Mouse (Mus musculus) liver, adult 2 months (tissue): ENCODE measurements around the gene Prpf18. TPM values are rescaled to one million over a fixed set of nuclear protein-coding genes. Genes with fewer than 3 reads are reported as not detected.

Experiments used
- DNase-seq: peaks from one replicate; pipeline ENCODE4 v3.0.0-alpha.2; 2011; ENCODE audit warnings: low read depth, low spot score; ENCODE audit errors: extremely low read depth
- H3K27ac ChIP-seq: fragments of 200-500 bp; replicated peaks from 2 replicates; pipeline ENCODE4 v1.5.1; 2012; ENCODE audit warnings: low read depth, mild to moderate bottlenecking, control low read depth, inconsistent platforms, low read length; ENCODE audit not compliant: insufficient read depth
- H3K27me3 ChIP-seq: fragments of 200-500 bp; 2 replicates; pipeline ENCODE4 v1.6.1; 2012; ENCODE audit warnings: mild to moderate bottlenecking, moderate library complexity, low read length, inconsistent platforms; ENCODE audit not compliant: control insufficient read depth, insufficient read depth
- H3K36me3 ChIP-seq: fragments of 200-500 bp; 2 replicates; pipeline ENCODE4 v1.6.1; 2012; ENCODE audit warnings: low read length, inconsistent platforms; ENCODE audit not compliant: control insufficient read depth, insufficient read depth
- H3K4me1 ChIP-seq: fragments of 200-500 bp; 2 replicates; pipeline ENCODE4 v1.6.1; 2011; ENCODE audit warnings: low read length; ENCODE audit not compliant: control insufficient read depth, insufficient read depth
- H3K4me3 ChIP-seq: fragments of 200-500 bp; 2 replicates; pipeline ENCODE4 v1.5.1; 2011; ENCODE audit warnings: low read depth, mild to moderate bottlenecking, control low read depth, low read length, moderate library complexity; ENCODE audit not compliant: insufficient read depth
- H3K79me2 ChIP-seq: fragments of 200-500 bp; 2 replicates; pipeline ENCODE4 v1.6.1; 2012; ENCODE audit warnings: inconsistent platforms, mild to moderate bottlenecking, low read length, moderate library complexity; ENCODE audit not compliant: control insufficient read depth, insufficient read depth
- H3K9ac ChIP-seq: fragments of 200-500 bp; 2 replicates; pipeline ENCODE4 v1.6.1; 2012; ENCODE audit warnings: low read depth, mild to moderate bottlenecking, control low read depth, inconsistent platforms, low read length
- CTCF ChIP-seq: fragments of 200-500 bp; IDR thresholded peaks from 2 replicates; pipeline ENCODE4 v1.5.1; 2011; ENCODE audit warnings: low read depth, low read length, control low read depth
- POLR2A ChIP-seq: fragments of 200-500 bp; IDR thresholded peaks from 2 replicates; pipeline ENCODE4 v1.6.1; 2011; ENCODE audit warnings: low read length, control low read depth; ENCODE audit not compliant: insufficient read depth; ENCODE audit errors: extremely low read depth
- WGBS: fragments of 180-500 bp; shearing (Covaris S2); methylation state at CpG from one replicate; pipeline ENCODE4 v1.1.7; 2018; 5-methylcytosine and 5-hydroxymethylcytosine counted together
- polyA plus RNA-seq: library from polyadenylated mRNA; depleted of rRNA; stranded (reverse); fragments of >200 nt; gene quantifications from 2 replicates; pipeline ENCODE4 v1.2.3, GENCODE M21; 2012
- total RNA-seq: library from RNA; depleted of rRNA; stranded (reverse); fragments of >200 nt; gene quantifications from 2 replicates; pipeline ENCODE4 v1.2.3, GENCODE M21; 2014

The Prpf18 gene
- total and polyA plus RNA-seq, 2 experiments = 7.8 to 40.9 TPM

DNA sequence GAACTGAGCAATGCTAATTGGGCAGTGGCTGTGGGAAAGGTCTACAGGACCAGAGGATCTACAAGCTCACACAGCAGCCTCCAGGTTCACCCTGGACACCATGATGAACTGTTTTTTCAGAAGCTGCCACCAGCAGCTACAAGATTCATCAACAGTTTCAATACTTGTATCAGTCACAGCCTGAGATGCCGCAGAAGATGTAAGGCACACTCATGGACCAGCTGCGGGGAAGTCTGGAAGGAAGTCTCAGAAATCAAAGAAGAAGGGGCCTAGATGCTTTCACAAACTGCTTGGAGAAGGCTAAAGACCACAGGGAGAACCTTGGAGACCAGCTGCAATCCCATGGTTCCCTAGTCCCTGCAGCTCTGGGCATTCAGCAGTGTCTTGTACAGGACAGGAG is 2.3 kb downstream of the Prpf18 start:
- Histone ChIP-seq H3K27ac (peak overlapping the region; percentile 1), H3K4me3 (no peak overlapping the region), H3K4me1 (peaks cover 18% of the 10 kb centered on the region), H3K9ac (no peak overlapping the region), H3K36me3 (peaks cover 12% of the 10 kb centered on the region; the same call in 1 of the 2 replicates), H3K27me3 (no peaks in the 10 kb centered on the region), H3K79me2 (peaks cover 24% of the 10 kb centered on the region; the same call in 1 of the 2 replicates)
- TF ChIP-seq POLR2A (no peak), CTCF (no peak)
- DNase-seq = no peak
- 93% methylated on average over 2 of the region's 2 CpGs for WGBS

GRCm38 (mm10) chr2:4648094-4648493 is 3.8 kb downstream of the Prpf18 start:
- no peak for TF ChIP-seq POLR2A
- TF ChIP-seq CTCF = no peak
- peaks cover 19% of the 10 kb centered on the region for H3K36me3 ChIP-seq
- peaks cover 18% of the 10 kb centered on the region for H3K4me1 ChIP-seq
- no peak overlapping the region for H3K27ac ChIP-seq
- H3K9ac ChIP-seq = no peak overlapping the region
- no peaks in the 10 kb centered on the region for H3K27me3 ChIP-seq
- H3K4me3 ChIP-seq = no peak overlapping the region
- WGBS = 30% methylated on average over 4 of the region's 4 CpGs
- H3K79me2 ChIP-seq = peaks cover 24% of the 10 kb centered on the region; the same call in 1 of the 2 replicates
- DNase-seq = peak; percentile 51

DNA sequence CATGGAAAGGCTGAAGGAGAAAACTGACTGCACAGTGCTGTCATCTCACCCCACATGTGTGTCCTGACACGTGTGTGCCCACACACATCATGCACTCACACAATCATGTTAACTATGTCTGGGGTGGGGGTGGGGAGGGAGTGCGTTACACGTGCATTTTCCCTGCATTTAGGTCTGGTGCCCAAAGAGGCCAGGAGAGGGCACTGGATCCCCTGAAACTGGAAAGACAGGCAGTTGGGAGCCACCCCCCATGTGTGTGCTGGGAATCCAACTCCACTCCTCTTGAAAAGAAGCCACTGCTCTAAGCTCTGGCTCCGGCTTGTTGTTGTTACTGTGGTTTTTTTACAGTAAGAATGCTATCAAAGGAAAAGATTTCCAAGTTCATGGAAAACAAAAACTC is 6.8 kb downstream of the Prpf18 start:
- Histone ChIP-seq H3K27ac (no peak overlapping the region), H3K36me3 (peaks cover 34% of the 10 kb centered on the region)
- WGBS = 92% methylated on average over 4 of the region's 4 CpGs

DNA sequence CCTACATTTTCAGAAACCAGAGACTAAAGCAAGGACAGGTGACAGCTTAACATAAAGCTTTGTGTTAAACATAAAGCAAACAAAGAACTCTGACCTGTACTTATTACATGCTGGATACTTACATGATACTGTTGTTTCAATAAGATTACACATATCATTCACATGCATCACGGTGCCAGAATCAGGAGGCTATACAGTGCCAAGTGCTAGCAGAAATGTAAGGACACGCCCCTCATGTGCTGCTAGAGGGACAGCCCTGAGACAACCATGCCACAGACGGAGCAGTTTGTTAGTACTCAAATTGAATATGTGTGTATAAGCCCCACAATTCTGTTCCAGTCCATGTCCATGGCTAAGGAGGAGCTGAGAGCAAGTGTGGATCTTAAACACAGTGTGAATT is 13.7 kb downstream of the Prpf18 start:
- DNase-seq = no peak
- no peaks in the 10 kb centered on the region; the same call in 1 of the 2 replicates for H3K79me2 ChIP-seq
- no peak overlapping the region for H3K9ac ChIP-seq
- H3K4me1 ChIP-seq = no peaks in the 10 kb centered on the region
- no peak overlapping the region for H3K27ac ChIP-seq
- no peak overlapping the region for H3K4me3 ChIP-seq
- H3K27me3 ChIP-seq = no peaks in the 10 kb centered on the region
- TF ChIP-seq CTCF (no peak), POLR2A (no peak)
- peaks cover 55% of the 10 kb centered on the region for H3K36me3 ChIP-seq
- WGBS = 95% methylated on average over 3 of the region's 3 CpGs

More for the DNA sequence above, 6.8 kb downstream of the Prpf18 start:
- H3K4me1 ChIP-seq = peaks cover 10% of the 10 kb centered on the region
- no peak overlapping the region for H3K4me3 ChIP-seq
- no peak for DNase-seq
- H3K27me3 ChIP-seq = no peaks in the 10 kb centered on the region
- TF ChIP-seq POLR2A (no peak), CTCF (0 out of 2 replicates have a peak, but pooled peaks have one; percentile 11)
- no peak overlapping the region for H3K9ac ChIP-seq
- H3K79me2 ChIP-seq = peaks cover 13% of the 10 kb centered on the region; the same call in 1 of the 2 replicates

DNA sequence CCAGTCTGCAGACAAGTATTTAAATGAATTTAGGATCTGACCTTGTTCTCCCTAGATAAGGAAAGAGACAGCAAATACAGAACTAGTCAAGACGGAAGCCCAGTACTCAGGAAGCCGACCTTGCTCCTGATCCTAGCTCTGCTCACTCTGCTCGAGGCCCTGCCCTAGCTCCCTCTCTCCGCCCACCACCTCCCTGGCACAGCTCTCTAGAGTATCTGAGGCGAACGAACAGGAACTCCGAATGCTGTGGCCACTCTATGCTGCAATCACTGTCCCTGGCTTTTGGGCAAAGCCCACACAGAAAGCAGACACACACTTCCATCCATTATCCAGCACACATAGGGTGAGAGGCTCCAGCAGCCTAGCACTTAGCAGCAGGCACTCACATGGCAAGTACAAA is 15.3 kb downstream of the Prpf18 start:
- Histone ChIP-seq H3K4me1 (no peaks in the 10 kb centered on the region), H3K79me2 (no peaks in the 10 kb centered on the region), H3K27ac (no peak overlapping the region), H3K27me3 (no peaks in the 10 kb centered on the region), H3K9ac (no peak overlapping the region), H3K36me3 (peaks cover 53% of the 10 kb centered on the region), H3K4me3 (no peak overlapping the region)
- DNase-seq = no peak
- TF ChIP-seq POLR2A = no peak
- no peak for TF ChIP-seq CTCF
- 68% methylated on average over 7 of the region's 7 CpGs for WGBS

DNA sequence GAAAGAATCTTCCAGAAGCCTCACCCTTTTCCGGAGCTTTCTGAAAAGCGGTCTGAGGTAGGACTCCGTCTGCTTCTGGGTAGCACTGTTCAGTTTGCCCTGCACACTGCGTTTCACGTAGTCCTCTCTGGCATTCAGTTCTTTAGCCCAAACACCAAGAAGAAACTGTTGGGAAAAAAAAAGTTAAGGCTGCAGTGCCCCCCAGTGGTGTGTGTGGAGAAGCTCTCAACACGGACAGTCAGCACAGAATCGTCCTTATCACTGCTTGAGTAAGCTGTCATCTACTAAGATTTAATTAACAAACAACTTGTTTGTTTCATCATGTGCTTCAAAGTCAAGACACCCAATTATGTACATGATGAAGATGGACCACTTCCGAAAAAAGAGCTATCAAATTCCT is 16.1 kb downstream of the Prpf18 start:
- H3K4me1 ChIP-seq = no peaks in the 10 kb centered on the region
- no peak for DNase-seq
- 87% methylated on average over 8 of the region's 8 CpGs for WGBS
- no peak overlapping the region for H3K4me3 ChIP-seq
- no peaks in the 10 kb centered on the region for H3K27me3 ChIP-seq
- no peaks in the 10 kb centered on the region for H3K79me2 ChIP-seq
- TF ChIP-seq POLR2A (no peak), CTCF (no peak; the same call in 1 of the 2 replicates)
- no peak overlapping the region for H3K27ac ChIP-seq
- peaks cover 54% of the 10 kb centered on the region for H3K36me3 ChIP-seq
- H3K9ac ChIP-seq = no peak overlapping the region
